Mouse (Mus musculus) embryonic facial prominence, embryonic 13.5 days (tissue): Measurements from ENCODE around the gene Slc25a28. TPM values are rescaled to one million over a fixed set of nuclear protein-coding genes. Genes with fewer than 3 reads are reported as not detected.

Source experiments
- ATAC-seq: fragments of 200-750 bp; cut with Nextera tagmentation; 2 replicates; pipeline ENCODE4 v1.8.0; 2017; ENCODE audit warnings: low read depth; ENCODE audit not compliant: insufficient number of reproducible peaks, insufficient read depth, low FRiP score, low TSS enrichment
- H3K27ac ChIP-seq: fragments of 300-500 bp; sonication (generic); 2 replicates; pipeline ENCODE4 v1.5.1; 2015; ENCODE audit warnings: moderate library complexity, mild to moderate bottlenecking, inconsistent platforms
- H3K27me3 ChIP-seq: fragments of 300-500 bp; sonication (generic); 2 replicates; pipeline ENCODE4 v1.6.1; 2015; ENCODE audit warnings: mild to moderate bottlenecking, inconsistent platforms
- H3K36me3 ChIP-seq: fragments of 300-500 bp; sonication (generic); 2 replicates; pipeline ENCODE4 v1.6.1; 2015; ENCODE audit warnings: mild to moderate bottlenecking, inconsistent platforms
- H3K4me1 ChIP-seq: fragments of 300-500 bp; sonication (generic); 2 replicates; pipeline ENCODE4 v1.6.1; 2015; ENCODE audit warnings: inconsistent platforms
- H3K4me2 ChIP-seq: fragments of 300-500 bp; sonication (generic); 2 replicates; pipeline ENCODE4 v1.6.1; 2015; ENCODE audit warnings: moderate library complexity, mild to moderate bottlenecking, inconsistent platforms
- H3K4me3 ChIP-seq: fragments of 300-500 bp; sonication (generic); 2 replicates; pipeline ENCODE4 v1.5.1; 2015; ENCODE audit warnings: mild to moderate bottlenecking, inconsistent platforms
- H3K9ac ChIP-seq: fragments of 300-500 bp; sonication (generic); 2 replicates; pipeline ENCODE4 v1.6.1; 2015; ENCODE audit warnings: mild to moderate bottlenecking, inconsistent platforms
- H3K9me3 ChIP-seq: fragments of 300-500 bp; sonication (generic); 2 replicates; pipeline ENCODE4 v1.6.1; 2016; ENCODE audit warnings: inconsistent platforms
- WGBS: fragments of 180-500 bp; shearing (Covaris S2); methylation state at CpG from one replicate; pipeline ENCODE4 v1.1.7; 2015; ENCODE audit warnings: mixed read lengths; 5-methylcytosine and 5-hydroxymethylcytosine counted together
- polyA plus RNA-seq: library from polyadenylated mRNA; unstranded; fragments of >200 nt; fragmentation: Nextera tagmentation; extraction: Ambion mirVana; gene quantifications from 2 replicates; pipeline ENCODE4 v1.2.1, GENCODE M21; 2015

The Slc25a28 gene
- polyA plus RNA-seq, 1 experiment from 2014 or later: 16.5 TPM

DNA sequence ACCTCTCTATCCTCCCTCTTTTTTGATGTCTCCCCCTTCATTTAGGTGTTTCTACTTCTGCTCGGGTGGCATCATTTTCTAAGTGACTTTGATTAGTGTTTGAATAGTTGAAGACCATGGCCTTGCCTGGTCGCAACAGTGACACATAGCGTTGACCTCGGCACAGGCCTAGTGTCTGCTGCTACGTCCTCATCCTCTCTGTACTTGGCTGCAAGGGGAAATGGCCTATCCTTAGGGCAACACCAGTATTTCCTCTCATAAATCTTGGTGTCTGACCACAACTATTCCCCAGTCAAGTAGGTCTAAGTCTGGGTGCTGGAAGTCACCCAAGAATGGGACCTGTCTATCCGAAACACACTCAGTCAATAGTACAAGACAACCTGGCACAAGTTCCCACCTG is 15.0 kb downstream of the Slc25a28 start:
- no peak for ATAC-seq
- no peak overlapping the region for H3K4me2 ChIP-seq

GRCm38 (mm10) chr19:43655735-43656492 is 18.8 kb downstream of the Slc25a28 start:
- H3K9me3 ChIP-seq: no peaks in the 10 kb centered on the region
- no peak overlapping the region for H3K4me3 ChIP-seq
- H3K27me3 ChIP-seq: 0 out of 2 replicates have a peak, but pooled peaks cover 3% of the 10 kb centered on the region
- 38% methylated on average over 11 of the region's 11 CpGs for WGBS
- no peak overlapping the region for H3K27ac ChIP-seq
- no peak overlapping the region for H3K9ac ChIP-seq
- H3K4me1 ChIP-seq: peaks cover 7% of the 10 kb centered on the region; the same call in 1 of the 2 replicates
- no peak overlapping the region for H3K4me2 ChIP-seq
- no peak for ATAC-seq
- H3K36me3 ChIP-seq: no peaks in the 10 kb centered on the region

More for the DNA sequence above, 15.0 kb downstream of the Slc25a28 start:
- no peak overlapping the region for H3K9ac ChIP-seq
- peaks cover 15% of the 10 kb centered on the region; the same call in 1 of the 2 replicates for H3K4me1 ChIP-seq
- peaks cover 13% of the 10 kb centered on the region for H3K36me3 ChIP-seq
- no peak overlapping the region for H3K4me3 ChIP-seq
- no peaks in the 10 kb centered on the region for H3K27me3 ChIP-seq
- no peak overlapping the region for H3K27ac ChIP-seq
- 77% methylated on average over 6 of the region's 6 CpGs for WGBS
- no peaks in the 10 kb centered on the region for H3K9me3 ChIP-seq

- ATAC-seq: no peak
- WGBS: 58% methylated on average over 8 of the region's 8 CpGs
- Histone ChIP-seq H3K9ac (no peak overlapping the region), H3K4me1 (peaks cover 7% of the 10 kb centered on the region; the same call in 1 of the 2 replicates), H3K4me3 (no peak overlapping the region), H3K27ac (no peak overlapping the region), H3K27me3 (0 out of 2 replicates have a peak, but pooled peaks cover 3% of the 10 kb centered on the region), H3K9me3 (no peaks in the 10 kb centered on the region), H3K4me2 (no peak overlapping the region), H3K36me3 (no peaks in the 10 kb centered on the region)
Observed at GRCm38 (mm10) chr19:43651241-43651785, 23.4 kb downstream of the Slc25a28 start.

GRCm38 (mm10) chr19:43648343-43648742 is 26.3 kb downstream of the Slc25a28 start:
- Histone ChIP-seq H3K4me2 (no peak overlapping the region), H3K27ac (no peak overlapping the region), H3K9ac (no peak overlapping the region), H3K4me3 (no peak overlapping the region), H3K9me3 (no peaks in the 10 kb centered on the region), H3K36me3 (no peaks in the 10 kb centered on the region), H3K4me1 (no peaks in the 10 kb centered on the region), H3K27me3 (0 out of 2 replicates have a peak, but pooled peaks cover 3% of the 10 kb centered on the region)
- WGBS: 89% methylated on average over 4 of the region's 4 CpGs
- no peak for ATAC-seq

DNA sequence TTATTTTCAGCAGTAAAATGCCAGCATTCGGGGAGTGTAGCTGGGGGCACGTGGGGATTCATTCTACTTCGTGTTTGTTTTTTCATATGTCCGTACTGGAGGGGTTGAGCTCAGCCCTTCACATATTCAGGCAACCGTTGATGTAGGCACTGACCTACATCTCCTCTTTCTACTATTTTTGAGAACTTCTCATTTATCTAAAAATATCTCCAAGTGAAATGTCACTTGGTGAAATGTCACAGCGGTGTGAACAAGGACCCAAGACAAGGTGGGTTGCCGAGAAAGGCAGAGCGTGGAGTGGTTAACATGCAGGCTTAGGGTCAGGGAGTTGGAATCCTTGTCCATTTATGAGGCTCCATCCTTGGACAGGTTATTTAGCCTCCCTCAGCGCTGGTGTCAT is 27.4 kb downstream of the Slc25a28 start:
- WGBS: 89% methylated on average over 9 of the region's 9 CpGs

GRCm38 (mm10) chr19:43646852-43647251 is 27.8 kb downstream of the Slc25a28 start:
- ATAC-seq: no peak
- no peaks in the 10 kb centered on the region for H3K9me3 ChIP-seq
- no peak overlapping the region for H3K9ac ChIP-seq
- no peak overlapping the region for H3K4me3 ChIP-seq
- peaks cover 4% of the 10 kb centered on the region; the same call in 1 of the 2 replicates for H3K27me3 ChIP-seq
- whole genome bisulfite sequencing: 65% methylated on average over 7 of the region's 7 CpGs
- H3K27ac ChIP-seq: no peak overlapping the region
- no peaks in the 10 kb centered on the region for H3K4me1 ChIP-seq
- H3K4me2 ChIP-seq: no peak overlapping the region
- H3K36me3 ChIP-seq: no peaks in the 10 kb centered on the region

More for the DNA sequence above, 27.4 kb downstream of the Slc25a28 start:
- Histone ChIP-seq H3K36me3 (no peaks in the 10 kb centered on the region), H3K4me2 (no peak overlapping the region), H3K4me3 (no peak overlapping the region), H3K9me3 (no peaks in the 10 kb centered on the region), H3K9ac (no peak overlapping the region), H3K4me1 (no peaks in the 10 kb centered on the region), H3K27me3 (peaks cover 7% of the 10 kb centered on the region; the same call in 1 of the 2 replicates), H3K27ac (no peak overlapping the region)
- ATAC-seq: no peak

DNA sequence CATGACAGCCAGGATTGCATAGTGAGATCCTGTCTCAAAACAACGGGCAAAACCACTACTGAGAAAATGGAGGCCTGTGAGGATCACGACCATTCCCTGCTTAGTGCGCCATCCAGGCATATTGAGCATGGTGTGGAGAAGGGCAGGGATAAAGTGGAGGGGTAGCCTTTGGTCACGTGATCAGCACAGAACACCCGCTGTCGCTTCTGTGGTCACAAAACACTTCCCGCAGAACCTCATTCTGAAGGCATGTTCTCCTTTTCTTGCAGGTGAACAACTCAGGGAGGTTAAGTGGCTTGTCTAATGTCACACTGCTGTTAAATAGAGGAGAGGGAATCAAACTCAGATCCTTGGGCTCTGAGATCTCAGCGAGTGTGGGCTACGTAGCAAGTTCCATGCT is 29.2 kb downstream of the Slc25a28 start:
- Histone ChIP-seq H3K4me3 (no peak overlapping the region), H3K36me3 (no peaks in the 10 kb centered on the region), H3K4me1 (no peaks in the 10 kb centered on the region), H3K9me3 (no peaks in the 10 kb centered on the region), H3K27ac (no peak overlapping the region), H3K9ac (no peak overlapping the region), H3K4me2 (no peak overlapping the region), H3K27me3 (peaks cover 4% of the 10 kb centered on the region; the same call in 1 of the 2 replicates)
- no peak for ATAC-seq
- 89% methylated on average over 9 of the region's 9 CpGs for WGBS

DNA sequence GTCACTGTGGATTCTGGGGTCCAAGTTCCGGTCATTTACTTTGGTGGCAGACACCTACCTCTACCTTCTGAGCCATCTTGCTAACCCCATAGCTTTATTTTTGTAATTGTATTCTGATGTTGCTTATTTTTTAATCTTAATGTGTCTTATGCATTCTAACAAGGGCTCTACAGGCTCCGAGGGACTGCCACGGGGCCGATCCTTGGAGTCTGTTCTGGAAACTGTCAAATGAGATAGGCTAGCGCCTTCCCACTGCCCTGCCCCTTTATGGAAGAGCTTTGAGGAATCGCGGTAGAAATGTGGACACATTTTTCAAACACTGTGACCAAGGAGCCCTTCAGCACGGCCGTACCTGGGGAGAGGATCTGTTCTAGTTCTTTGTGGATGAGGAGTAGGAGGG is 31.8 kb downstream of the Slc25a28 start:
- peaks cover 4% of the 10 kb centered on the region for H3K27me3 ChIP-seq
- WGBS: 87% methylated on average over 9 of the region's 9 CpGs
- ATAC-seq: no peak
- H3K4me2 ChIP-seq: no peak overlapping the region
- H3K27ac ChIP-seq: no peak overlapping the region
- H3K4me3 ChIP-seq: no peak overlapping the region
- H3K4me1 ChIP-seq: no peaks in the 10 kb centered on the region
- no peaks in the 10 kb centered on the region for H3K36me3 ChIP-seq
- no peak overlapping the region for H3K9ac ChIP-seq
- H3K9me3 ChIP-seq: no peaks in the 10 kb centered on the region

- Histone ChIP-seq H3K4me1 (no peaks in the 10 kb centered on the region), H3K27ac (no peak overlapping the region), H3K9me3 (no peaks in the 10 kb centered on the region), H3K4me2 (no peak overlapping the region), H3K36me3 (no peaks in the 10 kb centered on the region), H3K9ac (no peak overlapping the region), H3K27me3 (peaks cover 4% of the 10 kb centered on the region), H3K4me3 (no peak overlapping the region)
- WGBS: 56% methylated on average over 11 of the region's 11 CpGs
- ATAC-seq: no peak
Observed at GRCm38 (mm10) chr19:43641833-43642232, 32.8 kb downstream of the Slc25a28 start.

- Histone ChIP-seq H3K4me3 (no peak overlapping the region), H3K4me2 (no peak overlapping the region), H3K9me3 (no peaks in the 10 kb centered on the region), H3K27me3 (peaks cover 12% of the 10 kb centered on the region), H3K9ac (no peak overlapping the region), H3K4me1 (no peaks in the 10 kb centered on the region), H3K36me3 (no peaks in the 10 kb centered on the region), H3K27ac (no peak overlapping the region)
- no peak for ATAC-seq
- WGBS: 23% methylated on average over 12 of the region's 12 CpGs
Observed at GRCm38 (mm10) chr19:43630466-43631251, 44.0 kb downstream of the Slc25a28 start.

- H3K9me3 ChIP-seq: no peaks in the 10 kb centered on the region
- WGBS: 39% methylated on average over 4 of the region's 4 CpGs
- no peaks in the 10 kb centered on the region for H3K4me1 ChIP-seq
- no peak overlapping the region for H3K27ac ChIP-seq
- H3K9ac ChIP-seq: no peak overlapping the region
- no peak overlapping the region for H3K4me3 ChIP-seq
- peaks cover 20% of the 10 kb centered on the region for H3K27me3 ChIP-seq
- no peak overlapping the region for H3K4me2 ChIP-seq
- H3K36me3 ChIP-seq: no peaks in the 10 kb centered on the region
- no peak for ATAC-seq
Observed at GRCm38 (mm10) chr19:43629088-43629487, 45.6 kb downstream of the Slc25a28 start.
